Mouse (Mus musculus): Measurements from ENCODE around the gene Acsm5. TPM values are rescaled to one million over a fixed set of nuclear protein-coding genes. Genes with fewer than 3 reads are reported as not detected.

Acsm5 gene
- 0.19 TPM in 1 of 2 replicates, not detected in the other for polyA plus RNA-seq (2015; fragmentation: Nextera tagmentation; extraction: Ambion mirVana)

- H3K9me3 ChIP-seq, result no peaks in the 10 kb centered on the region
- WGBS, result 68% methylated on average over 5 of the region's 5 CpGs
- no peaks in the 10 kb centered on the region for H3K36me3 ChIP-seq
- no peaks in the 10 kb centered on the region for H3K4me1 ChIP-seq
- no peak within 1 kb of the TSS for H3K4me3 ChIP-seq
- H3K27ac ChIP-seq, result no peak within 1 kb of the TSS
- no peak for ATAC-seq (ENCODE audit: borderline replicate concordance, extremely low read depth, low FRiP score, low TSS enrichment)
- H3K9ac ChIP-seq, result no peak within 1 kb of the TSS
- no peaks in the 10 kb centered on the region for H3K27me3 ChIP-seq
- H3K4me2 ChIP-seq, result no peak within 1 kb of the TSS
Measured at GRCm38 (mm10) chr7:119519163-119519562, at the start of gene Acsm5. Gene Acsm5 (plus strand): TSS chr7:119519463.

- 59% methylated on average over 33 of the region's 33 CpGs for WGBS
- H3K4me1 ChIP-seq, result no peaks in the 10 kb centered on the region
- no peak overlapping the region for H3K9ac ChIP-seq
- no peak overlapping the region for H3K27ac ChIP-seq
- H3K9me3 ChIP-seq, result no peaks in the 10 kb centered on the region
- H3K36me3 ChIP-seq, result no peaks in the 10 kb centered on the region
- ATAC-seq (ENCODE audit: borderline replicate concordance, extremely low read depth, low FRiP score, low TSS enrichment), result peak; percentile 52
- no peak overlapping the region for H3K4me2 ChIP-seq
- no peak overlapping the region for H3K4me3 ChIP-seq
- H3K27me3 ChIP-seq, result no peaks in the 10 kb centered on the region
Measured at GRCm38 (mm10) chr7:119476500-119477389, 42.5 kb upstream of the Acsm5 start.

GRCm38 (mm10) chr7:119479256-119479655 is 40.0 kb upstream of the Acsm5 start, which contains the start of gene Umod:
Gene Umod (minus strand): TSS chr7:119479282.
- Histone ChIP-seq H3K27me3 (no peaks in the 10 kb centered on the region), H3K36me3 (no peaks in the 10 kb centered on the region), H3K27ac (no peak within 1 kb of the TSS), H3K9ac (no peak within 1 kb of the TSS), H3K4me1 (no peaks in the 10 kb centered on the region), H3K4me3 (no peak within 1 kb of the TSS), H3K4me2 (no peak within 1 kb of the TSS), H3K9me3 (no peaks in the 10 kb centered on the region)
- ATAC-seq (ENCODE audit: borderline replicate concordance, extremely low read depth, low FRiP score, low TSS enrichment), result no peak

GRCm38 (mm10) chr7:119484154-119484553 is 35.1 kb upstream of the Acsm5 start:
- no peak overlapping the region for H3K4me2 ChIP-seq
- H3K4me3 ChIP-seq, result no peak overlapping the region
- no peaks in the 10 kb centered on the region for H3K9me3 ChIP-seq
- ATAC-seq (ENCODE audit: borderline replicate concordance, extremely low read depth, low FRiP score, low TSS enrichment), result no peak
- H3K27ac ChIP-seq, result no peak overlapping the region
- H3K27me3 ChIP-seq, result no peaks in the 10 kb centered on the region
- H3K36me3 ChIP-seq, result no peaks in the 10 kb centered on the region
- WGBS, result 79% methylated on average over 4 of the region's 4 CpGs
- H3K9ac ChIP-seq, result no peak overlapping the region
- no peaks in the 10 kb centered on the region for H3K4me1 ChIP-seq

GRCm38 (mm10) chr7:119486683-119487082 is 32.6 kb upstream of the Acsm5 start:
- H3K36me3 ChIP-seq, result no peaks in the 10 kb centered on the region
- no peaks in the 10 kb centered on the region for H3K4me1 ChIP-seq
- no peaks in the 10 kb centered on the region for H3K9me3 ChIP-seq
- no peak overlapping the region for H3K27ac ChIP-seq
- no peak overlapping the region for H3K4me3 ChIP-seq
- H3K27me3 ChIP-seq, result no peaks in the 10 kb centered on the region
- H3K9ac ChIP-seq, result no peak overlapping the region
- WGBS, result 78% methylated on average over 5 of the region's 5 CpGs
- no peak overlapping the region for H3K4me2 ChIP-seq
- ATAC-seq (ENCODE audit: borderline replicate concordance, extremely low read depth, low FRiP score, low TSS enrichment), result no peak

GRCm38 (mm10) chr7:119490041-119490780 is 29.1 kb upstream of the Acsm5 start:
- no peak overlapping the region for H3K9ac ChIP-seq
- H3K4me1 ChIP-seq, result no peaks in the 10 kb centered on the region
- no peaks in the 10 kb centered on the region for H3K27me3 ChIP-seq
- no peak overlapping the region for H3K27ac ChIP-seq
- 78% methylated on average over 4 of the region's 4 CpGs for WGBS
- no peaks in the 10 kb centered on the region for H3K9me3 ChIP-seq
- H3K36me3 ChIP-seq, result no peaks in the 10 kb centered on the region
- H3K4me3 ChIP-seq, result no peak overlapping the region
- no peak overlapping the region for H3K4me2 ChIP-seq
- ATAC-seq (ENCODE audit: borderline replicate concordance, extremely low read depth, low FRiP score, low TSS enrichment), result no peak

GRCm38 (mm10) chr7:119511143-119511542 is 8.1 kb upstream of the Acsm5 start:
- no peak for ATAC-seq (ENCODE audit: borderline replicate concordance, extremely low read depth, low FRiP score, low TSS enrichment)
- 75% methylated on average over 4 of the region's 4 CpGs for WGBS
- no peaks in the 10 kb centered on the region for H3K4me1 ChIP-seq

GRCm38 (mm10) chr7:119513056-119513455 is 6.2 kb upstream of the Acsm5 start:
- H3K9ac ChIP-seq, result no peak overlapping the region
- H3K4me3 ChIP-seq, result no peak overlapping the region
- H3K4me1 ChIP-seq, result no peaks in the 10 kb centered on the region
- no peak for ATAC-seq (ENCODE audit: borderline replicate concordance, extremely low read depth, low FRiP score, low TSS enrichment)
- WGBS, result 30% methylated on average over 7 of the region's 7 CpGs
- no peak overlapping the region for H3K27ac ChIP-seq
- no peaks in the 10 kb centered on the region for H3K9me3 ChIP-seq
- no peaks in the 10 kb centered on the region for H3K36me3 ChIP-seq
- no peak overlapping the region for H3K4me2 ChIP-seq
- no peaks in the 10 kb centered on the region for H3K27me3 ChIP-seq

More at GRCm38 (mm10) chr7:119511143-119511542, 8.1 kb upstream of the Acsm5 start:
- H3K27me3 ChIP-seq, result no peaks in the 10 kb centered on the region
- H3K9me3 ChIP-seq, result no peaks in the 10 kb centered on the region
- H3K4me2 ChIP-seq, result no peak overlapping the region
- H3K9ac ChIP-seq, result no peak overlapping the region
- H3K36me3 ChIP-seq, result no peaks in the 10 kb centered on the region
- no peak overlapping the region for H3K4me3 ChIP-seq
- no peak overlapping the region for H3K27ac ChIP-seq

GRCm38 (mm10) chr7:119515492-119516271 is 3.6 kb upstream of the Acsm5 start:
- no peaks in the 10 kb centered on the region for H3K27me3 ChIP-seq
- H3K36me3 ChIP-seq, result no peaks in the 10 kb centered on the region
- ATAC-seq (ENCODE audit: borderline replicate concordance, extremely low read depth, low FRiP score, low TSS enrichment), result no peak
- H3K27ac ChIP-seq, result no peak overlapping the region
- H3K9ac ChIP-seq, result no peak overlapping the region
- WGBS, result 61% methylated on average over 10 of the region's 10 CpGs
- no peaks in the 10 kb centered on the region for H3K4me1 ChIP-seq
- H3K4me3 ChIP-seq, result no peak overlapping the region
- no peak overlapping the region for H3K4me2 ChIP-seq
- H3K9me3 ChIP-seq, result no peaks in the 10 kb centered on the region

GRCm38 (mm10) chr7:119516272-119516558 is 3.0 kb upstream of the Acsm5 start:
- Histone ChIP-seq H3K4me2 (no peak overlapping the region), H3K27me3 (no peaks in the 10 kb centered on the region), H3K9me3 (no peaks in the 10 kb centered on the region), H3K4me1 (no peaks in the 10 kb centered on the region), H3K27ac (no peak overlapping the region), H3K4me3 (no peak overlapping the region), H3K9ac (no peak overlapping the region), H3K36me3 (no peaks in the 10 kb centered on the region)
- 76% methylated on average over 7 of the region's 7 CpGs for WGBS
- ATAC-seq (ENCODE audit: borderline replicate concordance, extremely low read depth, low FRiP score, low TSS enrichment), result no peak; the same call in 1 of the 2 replicates

- 38% methylated on average over 5 of the region's 5 CpGs for WGBS
- H3K4me3 ChIP-seq, result no peak overlapping the region
- no peaks in the 10 kb centered on the region for H3K4me1 ChIP-seq
- no peaks in the 10 kb centered on the region for H3K36me3 ChIP-seq
- no peaks in the 10 kb centered on the region for H3K9me3 ChIP-seq
- no peak overlapping the region for H3K27ac ChIP-seq
- no peaks in the 10 kb centered on the region for H3K27me3 ChIP-seq
- no peak for ATAC-seq (ENCODE audit: borderline replicate concordance, extremely low read depth, low FRiP score, low TSS enrichment)
- no peak overlapping the region for H3K9ac ChIP-seq
- H3K4me2 ChIP-seq, result no peak overlapping the region
Measured at GRCm38 (mm10) chr7:119519654-119520053, 391 bp downstream of the Acsm5 start.

Measured in lung, embryonic 15.5 days (tissue).